ENCODE assay signal across 9 mouse cellular contexts in the genomic region with DNA sequence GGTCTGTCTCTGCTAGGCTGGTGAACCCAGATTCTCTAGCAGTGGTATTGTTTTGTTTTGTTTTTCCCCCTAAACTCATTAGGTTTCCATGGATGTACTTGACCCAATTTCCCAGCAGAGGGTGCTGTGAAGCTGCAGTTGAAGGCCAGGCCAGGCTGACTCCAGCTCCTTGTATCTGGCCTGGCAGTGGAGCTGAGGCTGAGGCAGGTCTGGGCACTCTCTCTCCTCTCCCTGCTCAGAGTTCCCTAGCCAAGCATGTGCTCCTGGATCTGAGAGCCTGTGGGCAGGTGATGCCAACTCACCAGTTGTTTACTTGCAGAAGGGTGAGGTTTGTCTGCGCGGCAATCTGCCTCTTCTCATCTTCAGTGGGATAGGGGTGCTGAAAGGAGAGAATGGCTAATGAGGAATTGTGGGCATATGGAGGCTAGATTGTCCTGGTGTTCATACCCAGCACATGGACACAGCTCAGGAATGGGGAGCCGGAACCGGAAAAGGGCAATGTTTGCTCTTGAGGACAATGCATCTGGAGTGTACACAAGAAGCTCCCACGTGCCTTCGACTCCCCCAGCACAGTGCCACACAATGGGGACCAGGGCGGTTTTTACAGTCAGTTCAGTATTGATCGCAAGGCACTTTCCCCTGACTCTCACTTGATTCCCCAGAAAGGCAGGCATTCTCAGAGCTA.
DNase-seq lines count a peak whose midpoint lies in the region; ATAC-seq lines count a peak whose summit lies in the region.
"Had no signal": no experiment of that assay in that cellular context is flagged by ENCODE, and none has a peak within 500 bp of the region (broad histone marks: within the 10 kb centered on the region; RNA-seq: fewer than 3 reads in every experiment).

No protein-coding gene starts in this region.

- 81% methylated on average over 8 of the region's 8 CpGs for WGBS in forebrain, embryonic 12.5 days
- 83% methylated on average over 8 of the region's 8 CpGs for WGBS in hindbrain, embryonic 11.5 days

- H3K4me3 ChIP-seq in forebrain, embryonic 12.5 days (replicated peaks): no peak overlapping the region
- H3K4me3 ChIP-seq in hindbrain, embryonic 11.5 days (ENCODE audit: low read depth, low read length): no peak overlapping the region
- H3K4me3 ChIP-seq: embryonic facial prominence, embryonic 15.5 days had no signal

- peak; percentile 81; the same call in 1 of the 2 replicates for ATAC-seq in forebrain, embryonic 12.5 days (ENCODE audit: low FRiP score)
- peak; percentile 76 for ATAC-seq in hindbrain, embryonic 11.5 days (ENCODE audit: low FRiP score)
- ATAC-seq in megakaryocyte-erythroid progenitor cell, adult 5-6 weeks (replicated peaks; ENCODE audit: low FRiP score, low TSS enrichment, poor library complexity, severe bottlenecking): 0 out of 2 replicates have a peak, but pooled peaks have one; percentile 61

- H3K9ac ChIP-seq in forebrain, embryonic 12.5 days: no peak overlapping the region
- H3K9ac ChIP-seq in hindbrain, embryonic 11.5 days (ENCODE audit: low read depth, low read length): no peak overlapping the region
- H3K9ac ChIP-seq: embryonic facial prominence, embryonic 15.5 days had no signal

- no peaks in the 10 kb centered on the region for H3K27me3 ChIP-seq in forebrain, embryonic 12.5 days
- no peaks in the 10 kb centered on the region for H3K27me3 ChIP-seq in hindbrain, embryonic 11.5 days (ENCODE audit: control insufficient read depth, insufficient read depth, low read length)
- H3K27me3 ChIP-seq: embryonic facial prominence, embryonic 15.5 days had no signal

- no peaks in the 10 kb centered on the region for H3K4me1 ChIP-seq in forebrain, embryonic 12.5 days
- no peaks in the 10 kb centered on the region for H3K4me1 ChIP-seq in hindbrain, embryonic 11.5 days (replicated peaks; ENCODE audit: control insufficient read depth, insufficient read depth, low read length)
- H3K4me1 ChIP-seq: embryonic facial prominence, embryonic 15.5 days had no signal

- H3K4me2 ChIP-seq in forebrain, embryonic 12.5 days: no peak overlapping the region
- no peak overlapping the region for H3K4me2 ChIP-seq in hindbrain, embryonic 11.5 days (replicated peaks; ENCODE audit: low read depth, low read length)
- H3K4me2 ChIP-seq: embryonic facial prominence, embryonic 15.5 days had no signal

- no peak overlapping the region for H3K27ac ChIP-seq in forebrain, embryonic 12.5 days
- H3K27ac ChIP-seq in hindbrain, embryonic 11.5 days (ENCODE audit: low read depth, low read length): no peak overlapping the region
- H3K27ac ChIP-seq: embryonic facial prominence, embryonic 15.5 days had no signal

- H3K36me3 ChIP-seq in forebrain, embryonic 12.5 days (replicated peaks): peaks cover 37% of the 10 kb centered on the region
- H3K36me3 ChIP-seq in hindbrain, embryonic 11.5 days (ENCODE audit: control insufficient read depth, insufficient read depth, low read length): no peaks in the 10 kb centered on the region
- H3K36me3 ChIP-seq: embryonic facial prominence, embryonic 15.5 days had no signal

- peak; percentile 64 for DNase-seq in ES-CJ7 (ENCODE audit: low read depth, low spot score)
- peak; percentile 93 for DNase-seq in brain, adult 2 months (ENCODE audit: low read depth, low spot score)
- peak; percentile 75 for DNase-seq in hindbrain, embryonic 11.5 days (ENCODE audit: low spot score)
- DNase-seq in layer of hippocampus, postnatal 10 days (ENCODE audit: low spot score in 2 of 2): peak; percentile 83 to 85
- DNase-seq in skeletal muscle tissue, adult 2 months (ENCODE audit: low read depth, low spot score): peak; percentile 86
- DNase-seq in B cell, adult 2 months: no peak

- H3K9me3 ChIP-seq in forebrain, embryonic 12.5 days: no peaks in the 10 kb centered on the region
- no peaks in the 10 kb centered on the region for H3K9me3 ChIP-seq in hindbrain, embryonic 11.5 days (ENCODE audit: control insufficient read depth, low read length)
- H3K9me3 ChIP-seq: embryonic facial prominence, embryonic 15.5 days had no signal

Comparison
In these comparisons a context has a peak if more than half of its experiments do, and no peak if none do; other contexts are left out.
1. DNase-seq: peak in ES-CJ7 (single experiment), brain, adult 2 months (single experiment), hindbrain, embryonic 11.5 days (single experiment), layer of hippocampus, postnatal 10 days (2 of 2) and skeletal muscle tissue, adult 2 months (single experiment); none in B cell, adult 2 months (0 of 2).
2. Peak in every context shown above with its lines, with median percentiles within 50 percentile points of each other: ATAC-seq.